Mouse (Mus musculus) thymus, adult 18-20 months (tissue): ENCODE measurements around the gene Sf3b5.

Source experiments
- DNase-seq, 2 experiments: peaks; one replicate each; pipeline ENCODE4 v3.0.0; 2022; ENCODE audit warnings: mixed read lengths in 2 of 2

The Sf3b5 gene

DNA sequence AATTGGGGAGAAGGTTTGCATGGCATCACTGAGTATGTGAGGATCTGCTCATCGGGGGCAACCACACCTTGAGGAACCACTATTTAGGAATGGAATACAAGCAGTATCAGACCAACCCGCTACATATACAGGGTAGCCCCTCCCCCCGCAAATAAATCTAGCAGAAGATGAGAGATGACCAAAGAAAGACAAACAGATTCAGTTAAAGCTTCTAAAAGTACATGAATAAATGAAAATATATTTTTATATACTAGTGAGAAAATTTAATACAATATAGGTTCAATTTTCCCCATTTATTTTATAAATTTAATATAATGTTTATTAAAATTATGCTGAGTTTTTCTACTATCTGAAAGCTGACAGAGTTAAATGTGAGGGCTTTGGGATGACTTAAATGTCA, at the start of gene Sf3b5:
Gene Sf3b5, plus strand, starts transcription at position 301 of the 400 bp plus-strand sequence.
- DNase-seq: no peak

DNA sequence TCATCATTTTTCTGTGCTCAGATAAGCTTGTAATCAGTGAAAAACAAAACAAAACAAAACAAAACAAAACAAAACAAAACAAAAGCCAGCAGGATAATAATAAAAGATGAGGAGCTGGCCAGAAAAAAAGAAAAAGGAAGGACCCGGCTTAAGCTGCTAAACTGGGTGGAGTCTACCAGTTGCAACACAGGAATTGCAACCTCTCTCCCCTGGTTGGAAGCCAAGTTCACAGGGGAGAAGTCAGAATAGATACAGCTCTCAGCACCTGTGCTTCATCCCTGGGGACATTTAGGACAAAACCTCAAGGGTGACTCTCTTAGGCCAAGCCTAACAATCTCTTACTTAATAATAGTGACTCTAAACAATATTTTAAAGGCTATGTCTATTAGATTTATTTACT, 49.3 kb upstream of the Sf3b5 start:
- no peak for DNase-seq

DNA sequence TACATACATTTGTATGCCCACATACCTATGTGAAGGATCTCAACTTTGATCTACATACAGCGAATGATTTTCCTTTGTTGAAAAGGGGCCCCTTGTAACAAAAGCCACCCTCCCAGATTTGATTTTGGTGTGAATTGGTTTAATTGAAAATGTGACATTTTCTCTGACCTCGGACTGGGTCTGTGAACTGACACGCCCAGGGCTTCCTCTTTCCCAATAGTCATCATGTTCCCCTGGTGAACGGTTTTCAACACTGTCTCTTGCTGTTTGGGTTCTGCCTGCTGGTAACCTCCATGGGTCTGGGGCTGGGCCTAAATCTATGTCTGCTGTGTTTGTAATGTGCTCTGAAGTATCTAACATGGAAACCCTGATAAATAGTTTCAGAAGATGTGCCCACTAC, 47.9 kb upstream of the Sf3b5 start:
- DNase-seq: no peak

DNA sequence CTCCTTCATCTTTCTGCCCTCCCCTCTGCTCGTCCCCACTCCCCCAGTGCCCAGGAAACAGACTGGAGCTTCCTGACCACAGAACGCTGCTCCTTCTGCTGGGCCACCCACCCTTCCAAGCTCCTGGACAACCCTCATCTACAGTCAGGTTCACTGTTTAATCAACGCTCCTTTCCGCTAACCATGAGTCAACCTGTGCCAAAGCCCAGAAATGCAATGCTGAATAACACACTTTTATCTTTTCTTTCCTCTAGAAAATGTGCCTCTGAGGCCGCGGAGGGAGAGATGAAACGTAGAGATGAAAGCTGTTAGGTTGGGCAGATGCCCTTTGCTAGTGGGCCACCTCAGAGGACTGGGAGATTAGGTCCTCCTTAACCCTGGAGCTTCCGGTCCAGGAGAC, 43.6 kb upstream of the Sf3b5 start:
- DNase-seq: no peak

DNA sequence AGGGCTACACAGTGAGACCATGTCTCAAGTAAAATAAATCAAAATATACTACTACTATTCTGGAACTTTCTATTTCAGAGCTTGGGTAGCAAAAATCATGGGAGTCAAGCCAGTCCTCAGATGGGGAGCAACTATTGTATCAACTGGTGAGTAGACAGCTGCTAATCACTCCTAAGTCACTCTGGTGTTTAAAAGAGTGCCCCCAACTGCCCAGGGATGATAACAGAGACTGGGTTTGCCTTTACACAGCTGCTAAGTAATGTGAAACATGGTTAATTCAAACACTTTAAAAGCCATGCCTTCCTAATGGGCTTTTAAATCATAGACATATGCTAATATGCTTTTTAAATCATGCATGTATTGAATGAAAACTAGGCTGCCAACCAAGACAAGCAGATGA, 42.9 kb upstream of the Sf3b5 start:
- no peak for DNase-seq

DNA sequence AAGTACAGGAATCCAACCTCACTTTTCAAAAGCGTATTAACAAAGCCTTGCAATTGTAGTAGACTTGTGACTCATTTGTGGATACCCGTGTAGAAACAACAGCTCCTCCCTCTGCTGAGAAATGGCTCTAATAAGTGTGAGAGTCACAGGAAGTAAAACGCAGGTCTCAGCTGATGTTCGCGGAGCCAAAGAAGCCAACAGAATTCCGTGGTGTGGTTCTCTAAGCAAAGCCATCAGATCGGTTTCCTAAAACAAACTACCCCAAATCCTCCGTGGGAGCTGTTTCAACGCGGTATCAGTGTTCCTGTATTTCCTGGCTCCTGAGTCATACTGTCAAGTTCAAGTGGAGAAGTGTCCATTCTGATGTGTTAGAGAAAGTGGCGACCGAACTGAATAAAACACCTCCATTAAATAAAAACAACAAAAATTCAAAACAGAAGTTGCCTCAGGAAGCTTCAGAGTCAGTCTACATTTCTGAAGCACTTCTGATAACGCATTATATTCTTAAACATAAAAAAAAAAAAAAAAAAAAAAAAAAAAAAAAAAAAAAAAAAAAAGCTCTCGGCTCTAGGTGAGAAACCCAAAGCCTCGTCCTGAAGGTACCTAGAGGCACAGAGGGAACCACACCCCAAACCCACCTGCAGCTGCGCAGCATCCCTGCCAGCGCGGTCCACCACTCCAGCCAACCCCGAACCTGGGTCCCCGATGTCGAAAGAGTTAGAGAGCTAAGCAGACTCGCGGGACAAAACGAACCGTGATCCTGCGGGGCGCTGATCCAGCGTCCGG, 41.6 kb upstream of the Sf3b5 start:
- DNase-seq: no peak

DNA sequence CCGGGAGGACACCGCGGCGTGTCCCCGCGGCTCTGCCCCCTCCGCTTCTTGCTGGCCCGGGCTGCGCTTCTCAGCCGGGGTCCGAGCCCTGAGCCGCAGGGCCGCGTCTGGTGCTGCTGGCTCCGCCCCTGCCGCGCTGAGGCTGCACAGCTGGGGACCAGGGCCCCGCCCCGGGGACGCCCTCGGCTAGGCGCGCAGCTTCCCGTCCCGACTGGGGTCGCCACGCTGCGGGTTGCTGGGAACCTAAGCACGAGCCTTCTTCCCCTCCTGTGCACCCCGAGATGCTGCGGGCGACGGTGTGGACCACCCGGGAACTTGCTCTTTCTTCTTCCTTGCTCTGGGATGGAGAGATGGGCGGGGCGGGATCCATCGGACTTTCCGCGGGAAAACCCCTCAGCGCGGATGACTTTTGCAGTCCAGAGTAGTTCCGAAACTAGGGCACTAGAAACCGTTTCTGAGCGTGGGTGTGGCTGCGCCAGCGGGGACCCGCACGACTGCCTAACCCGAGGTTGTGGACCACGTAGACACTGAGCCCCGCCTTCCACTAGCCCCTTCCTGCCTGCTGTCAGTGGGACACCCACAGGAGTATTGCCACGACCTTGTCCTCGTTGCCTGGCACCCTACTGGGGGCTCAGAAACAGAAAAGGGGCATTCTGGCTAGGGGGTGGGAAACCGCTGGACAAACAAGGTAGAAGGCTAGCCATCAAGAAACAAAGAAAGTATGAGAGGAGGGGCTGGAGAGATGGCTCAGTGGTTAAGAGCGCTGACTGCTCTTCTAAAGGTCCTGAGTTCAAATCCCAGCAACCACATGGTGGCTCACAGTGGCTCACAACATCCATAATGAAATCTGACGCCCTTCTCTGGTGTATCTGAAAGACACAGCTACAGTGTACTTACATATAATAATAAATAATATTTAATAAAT, 40.7 kb upstream of the Sf3b5 start, which contains the start of gene Stx11:
Gene Stx11, minus strand, starts transcription at position 148 of the 925 bp plus-strand sequence.
- peak; percentile 77 for DNase-seq

DNA sequence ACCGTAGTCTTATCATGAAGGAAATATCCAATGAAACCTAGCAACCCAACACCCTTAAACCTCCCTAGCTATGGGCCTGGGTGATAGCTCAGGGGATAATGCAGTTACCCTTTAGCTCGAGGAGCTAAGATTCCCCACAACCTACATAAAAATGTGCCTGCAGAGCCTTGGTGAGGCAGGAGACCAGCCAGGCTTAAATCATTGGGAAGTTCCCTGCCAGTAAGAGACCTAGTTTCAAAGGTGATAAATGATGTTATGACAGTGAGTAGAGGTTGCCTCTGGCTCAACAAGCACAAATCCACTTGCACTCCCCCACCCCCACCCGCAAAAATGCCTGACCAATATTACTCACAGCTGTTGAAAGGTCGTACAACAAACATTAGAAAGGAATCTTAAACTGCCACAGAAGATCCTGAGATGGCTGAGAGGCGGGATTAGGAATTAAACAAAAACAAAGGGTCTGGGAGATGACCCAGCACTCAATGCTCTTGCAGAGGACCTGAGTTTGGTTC, 39.4 kb upstream of the Sf3b5 start:
- DNase-seq: no peak

DNA sequence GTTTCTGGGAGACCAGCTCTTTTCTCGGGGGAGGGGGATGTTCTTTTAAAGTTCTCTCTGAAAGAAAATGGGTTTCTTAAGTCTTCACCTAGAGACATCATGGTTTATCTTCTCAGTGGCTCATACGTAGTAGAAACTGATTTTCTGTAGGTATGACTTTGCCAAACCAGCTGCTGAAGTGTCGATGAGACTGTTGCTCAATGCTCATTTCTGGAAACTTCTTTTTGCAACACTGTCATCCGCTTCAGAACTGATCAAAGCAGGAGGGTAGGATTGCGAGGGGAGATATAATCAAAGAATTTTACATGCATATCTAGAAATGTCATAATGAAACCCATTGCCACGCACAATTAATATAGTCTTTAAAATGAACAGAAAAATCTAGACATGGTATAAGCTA, 30.6 kb upstream of the Sf3b5 start:
- no peak for DNase-seq

DNA sequence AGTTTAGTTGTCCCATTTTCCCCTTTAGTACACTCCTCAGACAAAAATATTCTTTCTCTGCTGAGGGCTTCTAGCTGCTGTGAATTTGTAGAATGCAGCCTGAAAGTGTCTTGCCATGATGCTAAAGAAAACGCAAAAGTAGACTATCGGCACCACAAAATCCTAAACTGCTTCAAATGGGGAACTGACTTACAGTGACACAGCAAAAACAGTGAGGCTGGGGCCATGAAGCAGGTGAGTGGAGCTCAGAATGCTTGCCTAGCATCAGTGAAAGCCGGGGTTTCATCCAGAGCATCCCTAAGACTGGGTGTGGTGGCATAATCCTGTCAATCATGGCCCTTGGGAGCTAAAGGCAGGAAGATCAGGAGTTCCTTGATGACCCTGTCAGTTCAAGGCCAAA, 29.7 kb upstream of the Sf3b5 start:
- DNase-seq: no peak

DNA sequence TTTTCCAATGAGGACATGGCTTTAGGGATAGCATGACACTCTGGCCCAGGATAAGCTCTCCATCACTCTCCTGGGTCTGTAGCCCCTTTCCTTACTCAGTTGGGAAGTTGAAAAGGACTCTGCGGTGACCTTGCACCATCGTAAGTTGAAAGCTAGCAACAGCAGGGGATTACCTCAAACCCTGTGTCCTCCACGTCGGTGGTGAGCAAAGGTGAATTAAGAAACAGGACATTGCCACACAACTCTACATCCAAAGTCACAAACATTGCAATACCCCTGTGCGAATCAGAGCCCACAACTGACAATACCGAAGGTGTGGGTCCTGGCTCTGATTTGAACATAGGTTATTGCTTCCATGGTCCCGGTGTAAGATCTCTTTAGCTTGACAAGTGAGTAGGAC, 29.2 kb upstream of the Sf3b5 start:
- no peak for DNase-seq

DNA sequence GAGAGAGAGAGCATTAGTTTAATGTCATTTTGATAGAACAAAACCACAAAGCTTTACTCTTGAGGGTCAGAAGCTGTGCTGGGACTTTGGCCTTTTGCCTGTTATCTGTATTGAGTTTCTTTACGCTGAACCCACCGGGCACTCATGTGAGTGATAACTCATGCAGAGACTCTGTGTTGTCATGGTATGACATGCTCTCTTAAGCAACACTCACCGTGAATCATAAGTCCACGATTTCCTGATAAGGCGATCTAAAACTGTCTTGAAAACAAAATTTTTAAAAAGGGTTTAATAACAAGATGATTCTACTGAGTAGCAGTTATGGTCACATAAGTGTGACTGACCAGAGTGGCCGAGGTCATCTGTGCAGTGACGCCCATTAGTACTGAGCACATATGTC, 28.6 kb upstream of the Sf3b5 start:
- no peak for DNase-seq

DNA sequence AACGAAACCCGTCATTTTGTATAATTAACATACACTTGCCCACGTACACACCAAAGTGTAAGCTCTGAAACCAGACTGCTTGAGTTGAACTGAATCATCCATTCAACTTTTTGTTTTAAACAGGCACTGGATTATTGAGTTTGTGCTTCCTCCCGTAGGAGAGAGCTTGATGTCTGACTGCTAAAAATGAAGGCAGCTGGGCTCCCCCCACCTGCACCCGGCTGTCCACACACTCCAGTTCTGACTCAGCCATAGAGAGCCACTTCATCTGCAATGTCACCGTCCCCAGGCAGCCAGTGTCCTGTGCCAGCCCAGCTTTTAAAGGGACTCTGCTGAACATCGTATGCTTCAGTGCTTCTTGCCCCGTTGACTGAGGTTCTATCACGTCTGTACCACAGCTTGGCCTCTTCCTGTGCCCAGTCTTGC, 27.3 kb upstream of the Sf3b5 start:
- DNase-seq: no peak

DNA sequence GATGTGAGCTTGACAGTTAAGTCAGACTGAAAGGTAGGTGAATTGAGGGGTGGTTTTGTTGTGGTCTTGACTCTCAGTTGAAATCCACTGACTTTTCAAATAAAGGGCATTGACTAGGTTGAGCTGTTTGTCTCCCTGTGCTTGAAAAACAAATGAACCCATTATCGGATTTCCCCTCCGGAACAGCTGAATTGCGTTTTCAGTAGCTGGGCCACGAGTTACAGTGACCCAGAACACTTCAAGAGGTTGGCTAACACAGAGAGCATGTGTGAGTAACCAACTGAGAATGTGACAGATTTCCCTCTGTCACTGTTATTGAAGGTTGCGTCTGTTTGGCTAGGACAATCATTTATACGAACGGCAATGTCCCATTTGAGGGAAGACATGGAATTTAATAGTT, 24.1 kb upstream of the Sf3b5 start:
- no peak for DNase-seq

DNA sequence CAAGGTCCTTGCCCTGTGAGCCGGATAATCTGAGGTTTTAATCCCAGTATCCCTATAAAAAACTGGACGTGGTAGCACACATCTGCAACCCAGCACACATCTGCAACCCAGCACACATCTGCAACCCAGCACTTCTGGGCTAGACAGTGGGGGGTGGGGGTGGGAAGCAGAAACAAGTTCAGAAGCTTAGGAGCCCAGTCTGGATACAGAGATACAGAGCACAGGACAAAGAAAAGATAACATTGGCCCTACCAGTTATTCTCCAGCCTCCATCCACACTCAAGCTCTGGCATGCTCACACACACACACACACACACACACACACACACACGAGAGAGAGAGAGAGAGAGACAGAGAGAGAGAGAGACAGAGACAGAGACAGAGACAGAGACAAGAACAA, 21.6 kb upstream of the Sf3b5 start:
- no peak for DNase-seq

DNA sequence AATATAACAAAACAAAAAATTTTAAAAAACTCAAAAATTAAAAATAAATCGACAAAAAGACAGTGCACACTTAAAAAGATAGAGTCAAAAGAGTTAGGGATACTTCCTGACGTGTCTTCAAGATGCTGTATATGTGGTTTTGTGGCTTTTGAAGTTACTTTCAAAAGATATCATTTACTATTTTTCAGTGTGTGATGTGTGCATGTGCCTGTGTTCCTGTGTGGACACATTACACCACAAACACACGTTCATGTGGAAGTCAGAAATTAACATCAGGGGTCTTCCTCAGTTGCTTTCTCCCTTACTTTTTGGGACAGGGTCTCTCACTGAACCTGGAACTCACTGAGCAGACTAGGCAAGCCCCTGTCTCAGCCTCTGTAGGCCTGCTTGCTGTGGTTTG, 20.1 kb upstream of the Sf3b5 start:
- DNase-seq: no peak

DNA sequence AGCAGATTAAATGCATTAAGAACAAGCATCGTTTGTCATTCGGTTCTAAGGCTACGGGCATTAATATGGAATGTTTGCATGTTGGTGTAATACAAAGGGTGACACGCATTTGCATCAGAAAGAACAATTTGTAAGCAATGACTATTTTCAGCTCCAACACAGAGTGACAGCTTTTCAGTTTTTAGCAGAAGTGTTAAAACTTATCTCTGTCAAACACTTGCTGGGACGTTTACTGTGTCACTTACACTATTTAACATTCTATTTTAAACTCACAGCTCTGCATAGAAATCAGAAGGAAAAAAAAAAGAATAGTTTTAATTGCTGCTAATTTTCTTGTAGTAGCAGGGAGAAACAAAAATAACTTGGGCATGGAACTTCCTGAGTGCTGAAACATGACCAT, 18.7 kb upstream of the Sf3b5 start:
- DNase-seq: no peak

DNA sequence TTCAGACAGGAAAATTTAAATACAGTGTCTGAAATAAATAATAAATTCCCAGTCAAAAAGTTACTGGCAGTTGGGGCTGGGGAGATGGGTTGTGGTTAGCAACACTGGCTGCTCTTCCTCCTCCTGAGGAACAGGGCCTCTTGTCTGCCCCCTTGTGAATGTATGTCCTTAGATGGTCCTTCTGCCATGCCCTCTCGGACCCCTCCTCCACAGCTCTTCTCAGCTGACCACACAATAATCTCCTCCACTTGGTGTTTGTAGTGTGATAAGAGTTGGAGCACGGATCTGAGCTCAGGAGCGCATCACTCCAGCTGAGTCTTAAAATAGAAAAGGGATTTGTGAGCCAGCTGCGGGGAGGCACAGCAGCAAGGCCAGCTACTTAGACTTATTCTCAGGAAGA, 18.2 kb upstream of the Sf3b5 start:
- no peak for DNase-seq

DNA sequence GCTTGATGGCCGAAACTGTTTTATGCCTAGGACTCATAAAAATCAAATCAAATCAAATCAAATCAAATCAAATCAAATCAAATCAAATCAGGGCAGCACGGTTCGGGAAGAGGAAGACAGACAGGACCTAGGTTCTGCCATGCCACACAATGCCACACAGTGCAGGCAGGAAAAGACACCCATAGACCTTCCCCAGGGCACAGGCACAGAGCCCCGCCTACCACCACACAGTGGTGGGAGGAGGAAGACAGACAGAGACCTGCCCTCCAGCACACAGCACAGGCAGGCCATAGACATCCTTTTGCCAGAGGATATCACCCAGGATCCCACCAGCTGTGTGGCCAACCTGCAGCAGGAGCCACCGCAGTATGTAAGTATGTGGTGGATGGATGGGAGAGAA, 13.2 kb upstream of the Sf3b5 start:
- no peak for DNase-seq

DNA sequence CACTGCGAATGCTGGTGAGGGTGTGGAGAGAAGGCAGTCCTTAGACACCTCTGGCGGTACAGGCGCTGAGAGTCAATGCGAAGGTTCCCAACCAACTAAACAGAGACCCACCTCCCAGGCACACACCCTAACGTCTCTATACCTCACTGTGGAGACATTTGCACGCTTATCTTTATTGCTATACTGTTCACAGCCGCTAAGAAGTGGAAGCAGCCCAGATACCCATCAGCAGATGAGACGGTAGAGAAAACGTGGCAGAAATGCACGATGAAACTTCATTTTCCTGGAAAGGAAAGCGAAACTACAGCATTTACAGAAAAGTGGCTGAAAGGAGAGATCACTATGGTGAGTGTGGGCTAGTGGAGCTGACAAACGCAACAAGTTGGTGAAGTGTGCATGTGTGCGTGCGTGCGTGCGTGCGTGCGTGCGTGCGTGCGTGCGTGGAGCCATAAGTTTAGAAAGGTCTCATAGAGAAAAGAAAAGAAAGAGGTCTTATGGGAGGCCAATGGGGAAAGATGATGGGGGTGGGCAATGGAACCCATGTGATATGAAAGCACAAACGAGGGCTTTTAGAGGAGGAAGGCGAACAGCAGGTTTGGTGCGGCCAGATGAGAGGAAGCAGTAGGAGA, 11.6 kb upstream of the Sf3b5 start:
- no peak for DNase-seq

DNA sequence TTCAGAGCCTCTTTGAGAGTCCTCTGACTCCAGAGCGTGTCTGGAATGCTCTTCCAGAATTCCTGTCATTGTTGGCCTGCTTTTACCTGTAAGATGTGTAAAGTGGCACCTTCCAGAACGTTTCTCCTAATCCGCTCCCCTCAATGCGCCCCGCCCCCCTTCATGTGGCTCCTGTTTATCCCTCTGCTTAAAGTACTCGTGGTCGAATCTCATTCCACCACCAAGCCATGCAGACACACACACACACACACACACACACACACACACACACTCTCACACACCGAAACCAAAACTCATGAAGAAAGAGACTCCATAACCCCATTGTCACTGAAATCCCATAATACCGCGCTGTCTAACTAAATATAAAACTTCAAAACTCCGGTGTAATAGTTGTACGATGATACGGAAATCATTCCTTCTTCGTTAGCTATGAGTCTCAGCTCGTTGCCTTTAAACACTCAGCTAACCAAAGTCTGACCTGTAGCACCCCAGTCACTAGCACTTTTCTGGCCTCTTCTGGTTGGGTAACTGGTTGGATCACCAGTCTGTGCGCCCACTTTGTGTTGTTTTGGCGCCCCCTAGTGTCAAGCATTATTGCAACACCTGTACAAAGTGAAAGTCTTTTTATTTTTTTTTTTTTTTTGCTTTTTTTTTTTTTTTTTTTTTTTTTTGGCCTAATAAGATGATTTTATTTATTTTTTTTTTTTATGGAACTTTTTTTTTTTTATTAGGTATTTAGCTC, 8.2 kb upstream of the Sf3b5 start:
- peak; percentile 29 to 55 for DNase-seq

DNA sequence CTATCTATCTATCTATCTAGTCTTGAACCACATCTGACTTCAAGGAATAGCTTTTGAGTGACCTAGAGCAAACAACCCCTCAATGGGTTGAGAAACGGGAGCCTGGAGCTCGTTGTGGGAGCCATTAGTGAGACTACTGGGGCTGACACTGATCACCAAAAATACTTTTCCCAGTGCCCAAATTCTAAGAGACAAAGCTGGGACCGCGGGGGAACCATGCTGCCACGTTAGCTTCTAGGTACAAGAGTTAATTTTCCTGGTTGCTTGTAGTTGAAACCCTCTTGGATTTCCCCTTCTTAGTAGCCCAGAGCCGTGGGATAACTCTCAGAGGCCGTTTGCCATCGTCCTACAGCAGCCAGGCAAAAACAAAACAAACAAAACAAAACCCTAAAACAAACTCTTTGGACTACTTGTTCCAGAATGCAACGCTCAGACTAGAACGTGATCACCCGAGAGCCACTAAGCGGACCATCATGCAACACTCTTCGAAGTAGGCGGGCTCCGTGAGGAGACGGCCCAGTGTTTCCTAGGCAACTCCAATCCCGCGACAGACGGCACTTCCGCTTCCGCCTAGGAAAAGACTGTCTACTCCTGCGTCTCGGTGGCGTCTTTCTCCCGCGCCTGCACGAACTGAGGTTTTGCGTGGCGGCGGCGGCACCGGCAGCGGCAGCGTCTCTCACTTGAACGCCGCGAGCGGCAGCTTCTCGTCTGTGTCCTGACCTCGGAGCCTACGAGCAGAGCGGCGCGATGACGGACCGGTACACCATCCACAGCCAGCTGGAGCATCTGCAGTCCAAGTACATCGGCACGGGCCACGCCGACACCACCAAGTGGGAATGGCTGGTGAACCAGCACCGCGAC, 3.0 kb downstream of the Sf3b5 start:
- DNase-seq: peak; percentile 89 to 95
